Mouse (Mus musculus) thymus, postnatal 36 days (tissue): Measurements from ENCODE around the gene Idh3b.

Experiments
- DNase-seq, 2 experiments: peaks; one replicate each; pipeline ENCODE4 v3.0.0; 2022; ENCODE audit warnings: mixed read lengths in 2 of 2

The Idh3b gene

GRCm38 (mm10) chr2:130283854-130284654 is at the start of gene Idh3b:
Idh3b (minus strand) TSS chr2:130284547.
- DNase-seq, result peak; percentile 76 to 77

- DNase-seq, result no peak
These were observed 45.2 kb upstream of the Idh3b start for GRCm38 (mm10) chr2:130329502-130329901.

DNA sequence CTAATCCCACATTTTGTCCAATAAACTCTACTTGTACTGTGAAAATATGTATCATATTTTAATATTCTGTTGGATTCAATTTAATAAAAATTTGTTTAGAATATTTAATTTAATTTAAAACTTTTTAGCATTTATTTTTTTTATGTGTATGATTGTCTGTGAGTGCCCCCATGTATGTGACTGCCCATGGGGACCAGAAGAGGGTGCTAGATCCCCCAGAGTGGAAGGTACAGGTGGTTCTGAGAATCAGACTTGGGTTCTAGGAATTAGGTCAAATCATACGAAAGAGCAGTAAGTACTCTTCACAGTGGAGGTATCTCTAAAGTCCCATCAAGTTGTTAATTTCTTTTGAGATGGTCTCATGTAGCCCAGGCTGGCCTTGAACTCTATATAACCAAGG is 42.7 kb upstream of the Idh3b start:
- DNase-seq, result no peak

DNA sequence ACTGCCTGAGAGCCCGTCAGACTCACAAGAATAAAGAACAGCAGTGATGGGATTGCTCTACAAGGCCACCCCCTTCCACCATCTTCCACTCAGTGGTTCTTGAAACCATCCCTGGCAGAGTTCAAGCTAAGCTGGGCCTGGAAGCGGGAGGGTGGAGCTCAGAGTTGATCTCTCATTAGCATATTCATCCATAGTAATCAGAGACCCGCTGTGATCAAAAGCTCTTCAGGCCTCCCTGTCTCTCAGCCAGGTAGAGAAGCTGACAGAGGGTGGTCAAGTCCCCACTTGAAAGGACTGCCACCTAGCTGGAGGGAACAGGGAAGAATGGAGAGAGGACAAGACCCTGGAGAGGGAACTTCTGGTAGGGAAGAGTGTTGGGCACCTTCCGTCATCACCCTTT is 18.7 kb upstream of the Idh3b start:
- no peak for DNase-seq

- DNase-seq, result no peak
These were observed 13.2 kb upstream of the Idh3b start for GRCm38 (mm10) chr2:130297580-130297979.

- no peak for DNase-seq
These were observed 11.9 kb upstream of the Idh3b start for GRCm38 (mm10) chr2:130296134-130296745.

GRCm38 (mm10) chr2:130295331-130296133 is 11.2 kb upstream of the Idh3b start:
- peak; percentile 34 to 52 for DNase-seq

GRCm38 (mm10) chr2:130294936-130295277 is 10.6 kb upstream of the Idh3b start, which contains the start of gene Ebf4:
Ebf4 (plus strand) TSS chr2:130295169.
- no peak for DNase-seq

- DNase-seq, result no peak
These were observed 10.0 kb upstream of the Idh3b start for GRCm38 (mm10) chr2:130294218-130294935.

DNA sequence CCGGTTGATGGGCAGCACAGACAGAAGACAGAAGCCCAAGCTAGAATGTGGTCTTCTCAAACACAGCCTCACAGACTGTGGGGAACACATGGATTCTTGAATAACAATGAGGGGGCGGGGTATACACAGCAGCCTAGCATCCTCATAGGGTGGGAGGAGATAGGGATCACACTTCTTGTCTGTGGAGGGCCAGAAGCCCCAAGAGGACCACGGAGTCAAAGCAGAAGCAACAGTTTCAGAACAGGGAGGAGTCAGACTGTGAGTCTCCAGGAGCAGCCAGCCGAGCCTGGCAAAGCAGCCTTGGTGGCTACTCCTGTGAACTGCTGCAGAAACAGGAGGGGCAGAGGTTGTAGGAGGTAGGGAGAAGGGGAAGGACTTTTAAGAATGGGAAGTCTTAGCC is 9.1 kb upstream of the Idh3b start:
- DNase-seq, result no peak

GRCm38 (mm10) chr2:130293009-130293408 is 8.7 kb upstream of the Idh3b start:
- DNase-seq, result no peak

DNA sequence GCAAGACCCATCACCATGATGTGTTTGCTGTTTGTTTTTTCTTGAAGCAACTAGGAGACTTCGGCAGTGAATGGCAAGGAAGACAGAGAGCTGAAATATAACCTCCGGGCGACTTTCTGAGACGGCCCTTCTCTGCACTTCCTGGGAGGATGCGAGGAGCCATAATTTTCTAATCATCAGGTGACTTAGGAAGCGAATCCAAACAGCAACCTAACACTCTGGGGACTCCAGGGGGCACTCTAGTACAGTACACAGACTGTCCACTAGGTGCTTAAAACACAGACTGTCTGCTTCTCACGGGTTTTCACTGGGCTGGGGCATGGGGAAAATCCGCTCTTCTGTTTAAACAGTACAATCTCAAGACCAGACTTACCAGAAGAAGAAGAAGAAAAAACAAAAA is 7.1 kb upstream of the Idh3b start:
- DNase-seq, result peak; percentile 42 to 52

GRCm38 (mm10) chr2:130289086-130289485 is 4.7 kb upstream of the Idh3b start:
- DNase-seq, result no peak

- no peak for DNase-seq
These were observed 3.5 kb downstream of the Idh3b start for GRCm38 (mm10) chr2:130280818-130281217.

DNA sequence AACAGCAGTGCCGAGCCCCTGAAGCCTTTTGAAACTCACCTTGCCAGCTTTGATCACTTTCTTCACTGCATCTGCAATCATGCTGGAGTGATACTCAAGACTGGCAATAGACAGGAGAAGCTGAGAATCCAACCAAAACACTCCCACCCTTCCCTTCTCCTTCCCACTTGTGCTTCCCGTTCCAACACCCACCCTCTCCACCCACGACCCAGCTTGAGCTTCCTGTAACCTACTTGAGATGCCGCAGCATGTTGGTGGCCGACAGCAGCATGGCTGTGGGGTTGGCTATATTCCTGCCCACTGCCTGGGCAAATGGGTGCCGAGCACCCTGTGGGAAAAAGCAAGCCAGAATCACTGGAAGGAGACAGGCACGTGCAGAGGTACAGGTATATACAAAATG is 4.1 kb downstream of the Idh3b start:
- no peak for DNase-seq

GRCm38 (mm10) chr2:130279600-130280091 is 4.7 kb downstream of the Idh3b start:
- DNase-seq, result no peak

DNA sequence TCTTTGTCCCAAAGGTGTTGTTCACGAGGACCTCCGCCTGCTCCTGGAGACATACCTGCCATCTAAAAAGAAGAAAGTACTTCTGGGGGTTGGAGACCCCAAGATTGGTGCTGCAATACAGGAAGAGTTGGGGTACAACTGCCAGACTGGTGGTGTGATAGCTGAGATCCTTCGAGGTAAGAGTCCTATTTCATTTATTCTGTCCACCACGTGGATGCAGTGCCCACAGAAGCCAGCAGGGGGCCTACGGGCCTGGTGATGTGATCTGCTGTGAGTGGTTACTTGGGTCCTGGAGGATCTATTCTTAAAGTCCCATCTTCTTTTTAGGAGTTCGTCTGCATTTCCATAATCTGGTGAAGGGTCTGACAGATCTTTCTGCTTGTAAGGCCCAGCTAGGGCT is 8.7 kb downstream of the Idh3b start:
- DNase-seq, result peak; percentile 50 to 55

GRCm38 (mm10) chr2:130274862-130275261 is 9.5 kb downstream of the Idh3b start:
- DNase-seq, result no peak

DNA sequence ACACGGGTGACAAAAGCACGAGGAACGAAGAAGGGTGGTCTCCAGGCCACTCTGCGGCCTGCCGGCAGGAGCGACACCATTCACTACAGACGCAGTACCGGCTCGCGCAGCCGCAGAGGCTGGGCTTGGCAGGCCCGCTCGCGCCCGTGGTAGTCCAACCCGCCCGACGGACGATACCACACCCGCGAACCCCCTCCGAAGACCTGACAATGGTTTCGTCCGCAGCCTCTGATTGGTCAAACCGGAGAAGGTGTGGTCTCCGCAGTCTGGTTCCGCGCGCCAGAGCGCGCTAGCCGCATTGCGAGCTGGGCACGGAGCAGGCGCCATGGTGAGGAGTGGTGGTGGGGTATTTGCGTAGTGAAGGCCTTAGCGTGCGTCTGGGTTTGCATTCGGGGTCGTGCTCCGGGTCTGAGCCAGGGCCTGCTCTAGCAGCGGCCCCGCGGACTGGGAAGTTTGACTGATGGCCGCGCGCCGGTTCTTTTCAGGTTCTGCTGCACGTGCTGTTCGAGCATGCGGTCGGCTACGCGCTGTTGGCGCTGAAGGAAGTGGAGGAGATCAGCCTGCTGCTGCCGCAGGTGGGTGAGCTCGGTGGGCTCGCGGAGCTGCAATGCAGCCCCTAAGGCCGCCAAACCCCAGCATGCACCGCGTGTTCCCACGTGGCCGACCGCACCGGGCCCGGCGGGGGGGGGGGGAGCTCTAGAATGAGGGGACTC is 10.0 kb downstream of the Idh3b start, which contains the start of gene Nop56:
Gene Nop56, plus strand, starts transcription at position 282 of the 713 bp plus-strand sequence.
- peak; percentile 98 to 99 for DNase-seq

DNA sequence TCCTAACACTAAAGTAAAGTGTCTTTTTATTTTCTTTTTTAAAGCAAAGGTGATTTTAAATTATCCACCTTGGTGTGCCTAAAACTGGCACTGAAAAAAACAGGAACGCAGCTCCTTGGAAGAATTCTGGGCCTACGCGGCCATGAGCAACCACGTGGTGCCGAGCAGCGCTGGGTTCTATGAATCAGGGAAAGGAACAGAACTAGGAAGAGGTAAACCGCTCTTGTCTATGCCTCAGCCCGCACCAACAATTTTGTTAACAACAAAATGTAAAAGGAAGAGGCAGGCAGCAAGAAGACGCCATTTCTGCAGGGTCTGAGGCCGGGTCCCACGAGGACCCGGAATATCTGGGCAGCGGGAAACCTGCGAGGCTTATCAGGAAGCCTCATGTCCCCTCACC is 10.6 kb downstream of the Idh3b start:
- DNase-seq, result no peak

- DNase-seq, result no peak
These were observed 16.3 kb downstream of the Idh3b start for GRCm38 (mm10) chr2:130268074-130268473.

GRCm38 (mm10) chr2:130265520-130265919 is 18.8 kb downstream of the Idh3b start:
- DNase-seq, result no peak
